Mouse (Mus musculus) layer of hippocampus, adult 2 months (tissue): ENCODE measurements around the gene Phf21a. TPM values are rescaled to one million over a fixed set of nuclear protein-coding genes. Genes with fewer than 3 reads are reported as not detected.

Experiments
- DNase-seq, 2 experiments: peaks; one replicate each; pipeline ENCODE4 v3.0.0; 2022; ENCODE audit warnings: low spot score in 2 of 2
- H3K27ac ChIP-seq: fragments of 200-600 bp; 2 replicates; pipeline ENCODE4 v1.8.1; 2022
- H3K4me3 ChIP-seq: fragments of 200-600 bp; 2 replicates; pipeline ENCODE4 v1.8.1; 2022; ENCODE audit warnings: mild to moderate bottlenecking
- CTCF ChIP-seq: fragments of 200-600 bp; conservative IDR thresholded peaks from 2 replicates; pipeline ENCODE4 v1.8.1; 2022; ENCODE audit warnings: antibody characterized with exemption, mild to moderate bottlenecking, moderate library complexity
- total RNA-seq, 2 experiments: library from RNA; stranded (reverse); gene quantifications; 2 replicates each; pipeline ENCODE4 v1.2.3; 2021

The Phf21a gene
- total RNA-seq, 2 experiments from 2014 or later: 160 to 162 TPM

- TF ChIP-seq CTCF: peak; percentile 75
- no peak for DNase-seq
- Histone ChIP-seq H3K27ac (no peak overlapping the region), H3K4me3 (no peak overlapping the region)
These were observed 229.8 kb downstream of the Phf21a start for GRCm38 (mm10) chr2:92322669-92323068.

GRCm38 (mm10) chr2:92325676-92326075 lies 232.8 kb downstream of the Phf21a start:
- Histone ChIP-seq H3K4me3 (no peak overlapping the region), H3K27ac (no peak overlapping the region)
- DNase-seq: no peak
- TF ChIP-seq CTCF: no peak

DNA sequence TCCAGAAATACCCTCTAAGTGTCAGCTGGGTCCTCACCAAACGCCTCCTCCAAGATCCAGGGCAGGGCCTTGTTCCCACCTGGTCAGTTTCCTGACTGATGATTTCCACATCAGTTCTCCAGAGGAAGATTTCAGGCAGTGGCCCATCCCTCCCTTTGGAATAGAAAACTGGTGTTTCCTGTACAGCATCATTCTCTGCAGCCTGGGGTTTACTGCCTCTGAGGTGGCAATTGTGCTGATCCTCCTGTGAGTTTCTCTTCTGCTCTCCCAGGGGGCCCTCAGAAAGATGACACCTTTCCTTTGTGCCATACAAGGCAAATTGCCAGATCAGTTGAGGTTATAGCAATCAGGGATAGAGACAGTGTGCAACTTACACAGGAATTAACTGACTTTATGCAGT lies 233.3 kb downstream of the Phf21a start:
- no peak for DNase-seq
- no peak overlapping the region for H3K4me3 ChIP-seq
- H3K27ac ChIP-seq: no peak overlapping the region
- no peak for TF ChIP-seq CTCF

GRCm38 (mm10) chr2:92327601-92328000 lies 234.7 kb downstream of the Phf21a start:
- Histone ChIP-seq H3K27ac (no peak overlapping the region), H3K4me3 (no peak overlapping the region)
- no peak for DNase-seq
- no peak for TF ChIP-seq CTCF

DNA sequence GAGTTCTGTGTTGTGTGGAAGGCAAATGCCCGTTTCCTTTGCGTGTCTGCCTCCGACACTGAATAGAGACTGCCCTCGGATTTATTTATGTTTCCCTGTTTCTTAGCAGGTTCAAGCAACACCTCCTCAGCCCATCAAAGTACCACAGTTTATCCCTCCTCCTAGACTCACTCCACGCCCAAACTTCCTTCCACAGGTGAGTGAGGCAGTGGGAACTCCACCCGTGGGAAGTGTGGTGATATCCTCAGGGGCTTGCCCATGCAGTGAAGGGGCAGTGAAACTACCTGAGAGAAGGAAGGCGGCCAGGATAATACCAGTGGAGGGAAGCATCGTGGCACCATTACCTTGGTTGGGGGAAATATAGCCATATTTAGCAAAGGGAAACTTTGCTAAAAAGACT lies 235.3 kb downstream of the Phf21a start:
- no peak overlapping the region for H3K27ac ChIP-seq
- TF ChIP-seq CTCF: no peak
- H3K4me3 ChIP-seq: no peak overlapping the region

DNA sequence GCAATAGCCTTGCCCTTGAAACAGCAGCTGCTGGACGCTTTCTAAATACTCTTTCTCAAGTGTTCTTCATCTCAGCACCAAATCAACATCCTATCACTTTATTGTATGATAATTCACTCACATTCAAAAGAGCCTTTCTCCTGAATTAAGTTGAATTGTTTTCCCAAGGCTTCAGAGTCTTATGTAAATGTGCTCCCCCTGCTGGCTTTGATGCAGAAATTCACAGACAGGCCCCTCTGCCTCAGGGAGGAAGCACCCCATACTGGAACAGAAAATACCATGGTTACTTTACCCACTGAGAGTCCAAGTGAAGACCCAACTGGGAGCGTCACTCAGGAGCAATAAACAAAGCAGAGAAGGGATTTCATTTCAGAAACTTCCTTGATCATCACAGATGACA lies 237.9 kb downstream of the Phf21a start:
- Histone ChIP-seq H3K27ac (no peak overlapping the region; the same call in 1 of the 2 replicates), H3K4me3 (no peak overlapping the region)
- peak; percentile 56 to 64 for DNase-seq
- TF ChIP-seq CTCF: peak; percentile 87

More for the DNA sequence above, 235.3 kb downstream of the Phf21a start:
- DNase-seq: no peak

DNA sequence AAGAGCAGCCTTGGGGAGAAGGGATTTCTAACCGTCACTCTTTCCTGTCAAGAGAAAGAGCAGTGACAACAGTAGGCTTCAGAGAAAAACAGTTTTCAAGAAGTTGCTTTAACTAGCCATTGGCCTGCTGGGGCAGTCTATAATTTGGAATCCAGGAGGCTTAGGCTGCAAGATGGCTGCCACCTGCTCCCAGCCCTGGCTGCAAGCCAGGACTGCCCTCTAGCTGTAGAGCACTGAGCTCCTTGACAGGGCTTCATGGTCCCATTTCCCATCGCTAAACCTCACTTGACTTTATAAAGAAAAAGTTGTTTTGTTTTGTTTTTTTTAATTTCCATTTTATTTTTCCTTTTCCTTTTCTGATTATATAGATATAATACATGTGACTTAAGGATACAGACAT lies 238.5 kb downstream of the Phf21a start:
- no peak overlapping the region for H3K27ac ChIP-seq
- no peak for DNase-seq
- H3K4me3 ChIP-seq: no peak overlapping the region
- no peak for TF ChIP-seq CTCF

DNA sequence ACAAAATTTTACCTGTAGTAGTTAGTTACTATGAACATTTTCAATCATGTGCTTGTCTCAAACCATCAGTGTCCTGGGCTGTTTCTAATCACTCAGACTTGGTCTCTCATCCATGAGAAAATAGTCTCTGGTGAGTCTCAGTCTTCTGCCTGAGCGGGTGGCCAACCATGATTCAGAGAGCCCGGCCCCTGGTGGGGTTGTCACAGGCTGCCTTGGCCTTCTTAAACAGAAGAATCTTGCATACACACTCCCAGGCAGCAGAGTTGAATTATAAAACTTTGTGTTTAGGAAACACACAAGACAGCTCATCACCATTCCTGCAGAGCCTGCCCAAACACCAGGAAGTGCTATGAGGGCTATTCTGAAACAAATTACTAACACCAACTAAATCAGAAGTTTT lies 239.0 kb downstream of the Phf21a start:
- DNase-seq: no peak
- Histone ChIP-seq H3K27ac (no peak overlapping the region), H3K4me3 (no peak overlapping the region)
- no peak for TF ChIP-seq CTCF

DNA sequence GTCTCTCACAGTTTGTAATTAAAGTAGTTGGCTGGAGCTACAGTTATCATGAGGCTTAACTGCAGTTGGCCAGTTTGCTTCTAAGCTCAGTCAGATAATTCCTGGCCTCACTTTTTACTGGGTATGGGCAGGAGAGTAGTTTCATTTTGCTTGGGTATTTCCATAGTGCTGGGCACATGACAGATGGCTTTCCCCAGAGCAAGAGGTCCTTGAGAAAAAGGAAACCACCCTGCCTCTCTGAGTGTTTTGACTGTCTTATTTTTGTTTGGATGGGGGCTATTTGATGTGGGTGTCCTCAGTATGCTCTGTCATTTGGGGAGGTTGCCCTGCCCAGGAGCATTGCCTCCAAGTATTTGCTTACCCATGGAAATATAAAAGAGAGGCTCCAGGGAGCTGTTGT lies 249.5 kb downstream of the Phf21a start:
- DNase-seq: no peak
- H3K4me3 ChIP-seq: no peak overlapping the region
- H3K27ac ChIP-seq: no peak overlapping the region
- TF ChIP-seq CTCF: no peak

DNA sequence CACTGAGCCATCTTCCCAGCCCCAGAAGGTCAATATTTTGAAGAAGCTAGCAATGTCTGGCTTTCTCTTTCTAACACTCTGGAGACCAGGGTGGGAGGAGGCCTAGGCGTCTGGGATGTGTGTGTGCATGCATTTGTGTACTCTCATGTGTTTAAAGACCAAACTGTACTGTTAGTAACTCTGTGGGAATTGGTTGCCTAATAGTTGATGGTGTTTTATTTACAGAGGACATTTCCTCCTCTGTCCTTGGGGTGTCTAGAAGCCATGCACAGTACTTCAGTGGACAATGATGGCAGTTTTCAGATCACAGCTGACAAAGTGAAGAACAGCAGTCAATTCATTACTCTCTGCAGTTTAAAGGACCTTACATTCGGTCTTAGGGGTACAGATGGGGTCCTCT lies 254.3 kb downstream of the Phf21a start:
- no peak for TF ChIP-seq CTCF
- Histone ChIP-seq H3K4me3 (no peak overlapping the region), H3K27ac (no peak overlapping the region)
- DNase-seq: no peak

GRCm38 (mm10) chr2:92349589-92350425 lies 256.9 kb downstream of the Phf21a start:
- Histone ChIP-seq H3K27ac (peak overlapping the region; percentile 50), H3K4me3 (no peak overlapping the region)
- no peak for DNase-seq
- TF ChIP-seq CTCF: no peak

DNA sequence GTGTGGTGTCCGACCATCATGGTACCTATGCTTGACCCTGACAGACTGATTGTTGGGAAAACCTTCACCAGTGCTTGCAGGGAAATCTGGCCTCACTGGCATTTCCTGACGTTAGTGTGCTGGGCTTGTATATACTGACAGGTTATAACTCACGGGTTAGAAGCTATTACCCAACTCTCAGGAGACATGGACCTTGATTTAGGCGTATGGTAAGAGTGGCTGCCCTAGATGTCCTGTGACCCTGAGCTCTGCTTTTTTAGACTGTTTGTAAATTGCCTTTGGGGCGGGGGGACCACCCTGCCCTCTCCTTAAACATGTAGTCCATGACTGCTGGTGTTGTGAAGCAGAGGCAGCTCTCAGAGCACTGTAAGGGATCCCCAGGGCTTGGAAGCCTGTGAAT lies 257.8 kb downstream of the Phf21a start:
- Histone ChIP-seq H3K4me3 (no peak overlapping the region), H3K27ac (no peak overlapping the region)
- TF ChIP-seq CTCF: no peak
- no peak for DNase-seq

DNA sequence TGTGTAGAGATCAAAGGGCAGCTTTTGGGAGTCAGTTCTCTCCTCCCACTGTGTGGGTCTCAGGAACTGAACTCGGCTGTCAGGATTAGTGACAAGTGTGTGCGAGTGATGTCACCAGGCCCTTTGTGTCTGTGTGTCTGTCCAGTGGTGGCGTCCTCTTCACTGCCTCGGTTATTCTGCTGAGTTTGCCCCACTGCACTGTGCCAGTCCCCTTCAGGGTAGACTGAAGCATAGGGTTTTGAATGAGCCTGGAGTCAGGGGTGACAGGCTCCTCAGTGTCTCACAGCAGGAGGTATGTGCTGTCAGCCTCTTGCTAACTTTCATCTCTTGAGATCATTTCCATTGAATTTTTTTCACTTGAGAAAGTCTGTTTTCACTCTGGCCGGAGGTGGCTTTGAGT lies 260.5 kb downstream of the Phf21a start:
- DNase-seq: no peak
- no peak overlapping the region; the same call in 1 of the 2 replicates for H3K27ac ChIP-seq
- TF ChIP-seq CTCF: no peak
- H3K4me3 ChIP-seq: no peak overlapping the region

DNA sequence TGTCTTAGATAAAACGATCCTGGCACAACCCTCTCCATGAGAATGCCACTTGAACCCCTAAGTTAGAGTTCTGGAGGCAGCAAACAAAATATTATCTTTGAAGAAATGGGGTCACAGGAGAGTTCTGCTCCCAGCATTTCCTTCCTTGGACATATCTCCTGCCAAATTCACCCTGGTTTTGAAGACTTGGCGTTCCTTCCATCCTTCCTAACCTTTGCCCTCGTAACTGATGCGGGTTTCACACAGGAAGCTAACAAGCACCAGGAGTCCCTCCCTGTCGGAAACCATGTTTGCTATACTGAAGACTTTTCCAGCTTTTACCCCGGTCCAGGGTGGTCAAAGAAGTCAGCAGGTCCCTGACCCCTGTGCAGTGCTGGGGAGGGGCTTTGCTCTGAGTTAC lies 261.3 kb downstream of the Phf21a start:
- Histone ChIP-seq H3K4me3 (no peak overlapping the region), H3K27ac (0 out of 2 replicates have a peak overlapping the region, but pooled peaks have one; percentile 18)
- no peak for TF ChIP-seq CTCF
- no peak for DNase-seq

GRCm38 (mm10) chr2:92359301-92359700 lies 266.4 kb downstream of the Phf21a start:
- DNase-seq: no peak
- Histone ChIP-seq H3K4me3 (no peak overlapping the region), H3K27ac (peak overlapping the region; percentile 7; the same call in 1 of the 2 replicates)
- no peak for TF ChIP-seq CTCF
